Mouse (Mus musculus) heart, postnatal 10 days (tissue): ENCODE measurements around the gene Smoc1. TPM values are rescaled to one million over a fixed set of nuclear protein-coding genes. Genes with fewer than 3 reads are reported as not detected.
A peak's percentile ranks its signal among the peaks of the same experiment; 100 is the strongest.

Experiments
- DNase-seq, 2 experiments: peaks; one replicate each; pipeline ENCODE4 v3.0.0; 2021
- intact Hi-C: fragments of 180-260 bp; cut with DNase I; formaldehyde crosslinking; loops from one replicate; pipeline ENCODE4 v1.15.1; 2025
- total RNA-seq, 2 experiments: library from RNA; stranded (reverse); gene quantifications; 2 replicates each; pipeline ENCODE4 v1.2.3; 2021

Smoc1 gene
- total RNA-seq, 2 experiments from 2014 or later: 7.0 to 7.1 TPM

GRCm38 (mm10) chr12:81160831-81161230, 134.2 kb downstream of the Smoc1 start:
- no peak for DNase-seq
- intact Hi-C loops: no loop called here

- DNase-seq: no peak
- intact Hi-C loops: no loop called here
Measured at GRCm38 (mm10) chr12:81161282-81161681, 134.7 kb downstream of the Smoc1 start.

GRCm38 (mm10) chr12:81163131-81163530, 136.5 kb downstream of the Smoc1 start:
- no peak for DNase-seq

GRCm38 (mm10) chr12:81163566-81163965, 137.0 kb downstream of the Smoc1 start:
- intact Hi-C loops: no loop called here
- DNase-seq: no peak

More at GRCm38 (mm10) chr12:81163131-81163530, 136.5 kb downstream of the Smoc1 start:
- intact Hi-C loops: no loop called here

- no peak for DNase-seq
- intact Hi-C loops: no loop called here
Measured at GRCm38 (mm10) chr12:81166092-81166491, 139.5 kb downstream of the Smoc1 start.

GRCm38 (mm10) chr12:81166615-81167014, 140.0 kb downstream of the Smoc1 start:
- DNase-seq: no peak
- intact Hi-C loops: no loop called here

GRCm38 (mm10) chr12:81167142-81167541, 140.5 kb downstream of the Smoc1 start:
- DNase-seq: no peak
- intact Hi-C loops: no loop called here

- DNase-seq: no peak
- intact Hi-C loops: no loop called here
Measured at GRCm38 (mm10) chr12:81168031-81168430, 141.4 kb downstream of the Smoc1 start.

- intact Hi-C loops: no loop called here
- no peak for DNase-seq
Measured at GRCm38 (mm10) chr12:81168494-81168893, 141.9 kb downstream of the Smoc1 start.

GRCm38 (mm10) chr12:81170076-81170475, 143.5 kb downstream of the Smoc1 start:
- intact Hi-C loops: no loop called here
- no peak for DNase-seq

- intact Hi-C loops: no loop called here
- no peak for DNase-seq
Measured at GRCm38 (mm10) chr12:81173011-81173410, 146.4 kb downstream of the Smoc1 start.

GRCm38 (mm10) chr12:81173893-81174292, 147.3 kb downstream of the Smoc1 start:
- intact Hi-C loops: no loop called here
- no peak for DNase-seq

GRCm38 (mm10) chr12:81175252-81175651, 148.6 kb downstream of the Smoc1 start:
- no peak for DNase-seq
- intact Hi-C loops: no loop called here

GRCm38 (mm10) chr12:81182073-81182472, 155.5 kb downstream of the Smoc1 start:
- peak; percentile 59 to 77 for DNase-seq
- intact Hi-C loops: loop anchor here (1.0 to 10.0 kb wide), 2 partner anchors 200 to 397 kb away; no protein-coding TSS in a partner anchor

GRCm38 (mm10) chr12:81184967-81185366, 158.4 kb downstream of the Smoc1 start:
- DNase-seq: no peak
- intact Hi-C loops: loop anchor here (10.0 kb wide), 1 partner anchor 400 kb away; no protein-coding TSS in a partner anchor

- intact Hi-C loops: loop anchor here (10.0 kb wide), 1 partner anchor 401 kb away; no protein-coding TSS in a partner anchor
- no peak for DNase-seq
Measured at GRCm38 (mm10) chr12:81186081-81186480, 159.5 kb downstream of the Smoc1 start.

- DNase-seq: no peak
Measured at GRCm38 (mm10) chr12:81186668-81187067, 160.1 kb downstream of the Smoc1 start.

GRCm38 (mm10) chr12:81188423-81188822, 161.8 kb downstream of the Smoc1 start:
- DNase-seq: no peak
- intact Hi-C loops: loop anchor here (10.0 kb wide), 1 partner anchor 404 kb away; no protein-coding TSS in a partner anchor

More at GRCm38 (mm10) chr12:81186668-81187067, 160.1 kb downstream of the Smoc1 start:
- intact Hi-C loops: loop anchor here (10.0 kb wide), 1 partner anchor 402 kb away; no protein-coding TSS in a partner anchor

GRCm38 (mm10) chr12:81188996-81189395, 162.4 kb downstream of the Smoc1 start:
- intact Hi-C loops: loop anchor here (10.0 kb wide), 1 partner anchor 404 kb away; no protein-coding TSS in a partner anchor

GRCm38 (mm10) chr12:81189636-81190035, 163.0 kb downstream of the Smoc1 start:
- no peak for DNase-seq
- intact Hi-C loops: loop anchor here (10.0 kb wide), 1 partner anchor 405 kb away; no protein-coding TSS in a partner anchor

More at GRCm38 (mm10) chr12:81188996-81189395, 162.4 kb downstream of the Smoc1 start:
- DNase-seq: no peak

GRCm38 (mm10) chr12:81193968-81194367, 167.4 kb downstream of the Smoc1 start:
- intact Hi-C loops: no loop called here
- DNase-seq: no peak

GRCm38 (mm10) chr12:81197468-81198075, 171.0 kb downstream of the Smoc1 start:
- DNase-seq: no peak
- intact Hi-C loops: no loop called here
